Mouse (Mus musculus): ENCODE results near the gene Pdk2. TPM values are rescaled to one million over a fixed set of nuclear protein-coding genes. Genes with fewer than 3 reads are reported as not detected.

Gene Pdk2
- total RNA-seq, 2 experiments from 2014 or later, result 0.60 to 1.3 TPM

GRCm38 (mm10) chr11:95006525-95007219, 34.5 kb downstream of the Pdk2 start:
- peak; percentile 65 for ATAC-seq (replicated peaks; ENCODE audit: low FRiP score, poor library complexity, severe bottlenecking)

- ATAC-seq (replicated peaks; ENCODE audit: low FRiP score, poor library complexity, severe bottlenecking), result no peak
Observed at GRCm38 (mm10) chr11:95006038-95006437, 35.1 kb downstream of the Pdk2 start.

GRCm38 (mm10) chr11:95004937-95005198, 36.3 kb downstream of the Pdk2 start:
- no peak for ATAC-seq (replicated peaks; ENCODE audit: low FRiP score, poor library complexity, severe bottlenecking)

GRCm38 (mm10) chr11:95004136-95004936, 36.8 kb downstream of the Pdk2 start:
- ATAC-seq (replicated peaks; ENCODE audit: low FRiP score, poor library complexity, severe bottlenecking), result no peak

GRCm38 (mm10) chr11:95002705-95003104, 38.4 kb downstream of the Pdk2 start:
- ATAC-seq (replicated peaks; ENCODE audit: low FRiP score, poor library complexity, severe bottlenecking), result no peak

- no peak for ATAC-seq (replicated peaks; ENCODE audit: low FRiP score, poor library complexity, severe bottlenecking)
Observed at GRCm38 (mm10) chr11:95001584-95002347, 39.4 kb downstream of the Pdk2 start.

- peak; percentile 65 for ATAC-seq (replicated peaks; ENCODE audit: low FRiP score, poor library complexity, severe bottlenecking)
Observed at GRCm38 (mm10) chr11:95001058-95001457, 40.1 kb downstream of the Pdk2 start.

GRCm38 (mm10) chr11:95000548-95000947, 40.6 kb downstream of the Pdk2 start:
- ATAC-seq (replicated peaks; ENCODE audit: low FRiP score, poor library complexity, severe bottlenecking), result 0 out of 2 replicates have a peak, but pooled peaks have one; percentile 9

GRCm38 (mm10) chr11:95000128-95000527, 41.0 kb downstream of the Pdk2 start:
- ATAC-seq (replicated peaks; ENCODE audit: low FRiP score, poor library complexity, severe bottlenecking), result no peak

GRCm38 (mm10) chr11:94998041-94998531, 43.1 kb downstream of the Pdk2 start:
- no peak for ATAC-seq (replicated peaks; ENCODE audit: low FRiP score, poor library complexity, severe bottlenecking)

GRCm38 (mm10) chr11:94997596-94997995, 43.6 kb downstream of the Pdk2 start:
- ATAC-seq (replicated peaks; ENCODE audit: low FRiP score, poor library complexity, severe bottlenecking), result peak; percentile 58

GRCm38 (mm10) chr11:94996984-94997383, 44.2 kb downstream of the Pdk2 start:
- no peak for ATAC-seq (replicated peaks; ENCODE audit: low FRiP score, poor library complexity, severe bottlenecking)

GRCm38 (mm10) chr11:94996101-94996500, 45.1 kb downstream of the Pdk2 start:
- no peak for ATAC-seq (replicated peaks; ENCODE audit: low FRiP score, poor library complexity, severe bottlenecking)

GRCm38 (mm10) chr11:94994947-94995772, 46.0 kb downstream of the Pdk2 start:
- ATAC-seq (replicated peaks; ENCODE audit: low FRiP score, poor library complexity, severe bottlenecking), result no peak

- no peak for ATAC-seq (replicated peaks; ENCODE audit: low FRiP score, poor library complexity, severe bottlenecking)
Observed at GRCm38 (mm10) chr11:94994208-94994814, 46.8 kb downstream of the Pdk2 start.

GRCm38 (mm10) chr11:94992754-94993606, 48.2 kb downstream of the Pdk2 start:
- ATAC-seq (replicated peaks; ENCODE audit: low FRiP score, poor library complexity, severe bottlenecking), result peak; percentile 24

- ATAC-seq (replicated peaks; ENCODE audit: low FRiP score, poor library complexity, severe bottlenecking), result no peak
Observed at GRCm38 (mm10) chr11:94992480-94992753, 48.7 kb downstream of the Pdk2 start.

- 0 out of 2 replicates have a peak, but pooled peaks have one; percentile 1 for ATAC-seq (replicated peaks; ENCODE audit: low FRiP score, poor library complexity, severe bottlenecking)
Observed at GRCm38 (mm10) chr11:94991641-94992479, 49.3 kb downstream of the Pdk2 start.
